ENCODE assay signal across 8 mouse cellular contexts in the genomic region with DNA sequence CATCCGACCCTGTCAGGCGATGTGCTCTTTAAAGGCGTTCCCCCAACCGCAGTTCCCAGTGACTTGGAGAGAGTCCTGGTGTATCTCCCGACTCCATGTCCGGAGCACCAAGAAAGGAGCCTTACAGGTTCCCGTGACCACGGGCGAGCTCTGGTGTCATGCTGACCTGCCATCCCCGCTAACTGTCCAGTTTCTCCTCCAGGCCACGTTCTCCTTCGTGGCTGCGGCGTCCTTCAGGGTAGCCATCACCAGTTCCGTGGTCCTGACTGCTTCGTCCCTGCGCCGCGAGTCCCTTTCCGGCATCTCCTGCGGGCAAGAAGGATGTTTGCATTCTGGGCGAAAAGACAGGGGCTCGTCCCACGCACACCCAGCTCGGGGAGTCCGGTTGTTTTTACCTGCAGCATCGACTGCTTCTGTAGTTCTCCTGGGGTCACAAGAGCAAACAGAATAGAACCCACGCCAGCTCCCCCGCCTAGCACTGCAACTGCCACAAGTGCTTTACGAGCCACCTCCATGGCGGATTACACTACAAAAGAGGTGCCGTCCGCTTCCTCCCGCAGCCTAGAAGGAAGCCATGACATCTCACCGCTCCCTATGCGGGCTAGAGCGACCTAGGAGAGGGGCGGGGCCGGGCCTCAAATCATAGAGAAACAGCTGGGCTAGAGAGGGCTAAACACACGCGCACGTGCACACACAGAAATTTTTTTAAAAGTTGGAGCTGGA. TPM values are rescaled to one million over a fixed set of nuclear protein-coding genes. Genes with fewer than 3 reads are reported as not detected.
DNase-seq lines count a peak whose midpoint lies in the region; ATAC-seq and TF ChIP-seq lines count a peak whose summit lies in the region.

Gene Uqcc3, minus strand, starts transcription at position 613 of the 723 bp plus-strand sequence.

- H3K27ac ChIP-seq in ES-E14 (ENCODE audit: insufficient read depth, low read depth, low read length, poor library complexity, severe bottlenecking) = peak within 1 kb of the TSS; percentile 2
- peak within 1 kb of the TSS; percentile 53 for H3K27ac ChIP-seq in forebrain, embryonic 15.5 days (replicated peaks)
- peak within 1 kb of the TSS; percentile 89 for H3K27ac ChIP-seq in liver, postnatal 0 days (ENCODE audit: low read depth)
- peak within 1 kb of the TSS; percentile 88 for H3K27ac ChIP-seq in neural tube, embryonic 13.5 days (replicated peaks)

- TF ChIP-seq EP300 in liver, postnatal 0 days (IDR thresholded peaks at IDR 0.05; ENCODE audit: low read depth) = no peak

- no peak for TF ChIP-seq CTCF in liver, postnatal 0 days (IDR thresholded peaks at IDR 0.05; ENCODE audit: low read depth)

- intact Hi-C loops in heart, postnatal 14 days (cut with DNase I) = no loop called here

- peak; percentile 97 for ATAC-seq in forebrain, embryonic 15.5 days (replicated peaks)
- peak; percentile 98 for ATAC-seq in liver, postnatal 0 days
- peak; percentile 98 for ATAC-seq in neural tube, embryonic 13.5 days (ENCODE audit: low read depth)

- H3K9ac ChIP-seq in ES-E14 (ENCODE audit: insufficient read depth, low read depth, low read length, poor library complexity, severe bottlenecking) = peak within 1 kb of the TSS; percentile 85
- H3K9ac ChIP-seq in forebrain, embryonic 15.5 days (replicated peaks) = peak within 1 kb of the TSS; percentile 83
- H3K9ac ChIP-seq in liver, postnatal 0 days (replicated peaks) = peak within 1 kb of the TSS; percentile 88
- peak within 1 kb of the TSS; percentile 82 for H3K9ac ChIP-seq in neural tube, embryonic 13.5 days

- peak within 1 kb of the TSS; percentile 80 for H3K4me2 ChIP-seq in forebrain, embryonic 15.5 days (replicated peaks)
- H3K4me2 ChIP-seq in liver, postnatal 0 days (ENCODE audit: low read depth, low read length) = peak within 1 kb of the TSS; percentile 98
- peak within 1 kb of the TSS; percentile 70 for H3K4me2 ChIP-seq in neural tube, embryonic 13.5 days

- H3K4me1 ChIP-seq in ES-E14 (ENCODE audit: control insufficient read depth in 2 of 2, insufficient read depth in 2 of 2, low read length in 2 of 2, poor library complexity in 1 of 2) = 0 out of 4 replicates have a peak, but pooled peaks cover 0 to 3% of the 10 kb centered on the region in 2 experiments
- peaks cover 12% of the 10 kb centered on the region for H3K4me1 ChIP-seq in forebrain, embryonic 15.5 days
- H3K4me1 ChIP-seq in liver, postnatal 0 days (ENCODE audit: insufficient read depth) = peaks cover 10% of the 10 kb centered on the region
- peaks cover 15% of the 10 kb centered on the region for H3K4me1 ChIP-seq in neural tube, embryonic 13.5 days (replicated peaks)

- in situ Hi-C loops in ES-E14 (cut with MboI; ENCODE audit: low sequenced_read_pairs in 2 of 2, unreplicated experiment in 2 of 2) = no loop called here

- peak within 1 kb of the TSS; percentile 82 to 96 for H3K4me3 ChIP-seq in ES-E14 (ENCODE audit: insufficient read depth in 1 of 2, low read depth in 1 of 2, low read length in 2 of 2, poor library complexity in 1 of 2, severe bottlenecking in 1 of 2)
- peak within 1 kb of the TSS; percentile 53 for H3K4me3 ChIP-seq in forebrain, embryonic 15.5 days
- peak within 1 kb of the TSS; percentile 94 for H3K4me3 ChIP-seq in liver, postnatal 0 days (ENCODE audit: low read depth, low read length)
- H3K4me3 ChIP-seq in neural tube, embryonic 13.5 days = peak within 1 kb of the TSS; percentile 83

- H3K9me3 ChIP-seq in ES-E14 (ENCODE audit: control insufficient read depth, insufficient read depth, low read depth, low read length) = no peaks in the 10 kb centered on the region
- no peaks in the 10 kb centered on the region for H3K9me3 ChIP-seq in forebrain, embryonic 15.5 days
- no peaks in the 10 kb centered on the region for H3K9me3 ChIP-seq in liver, postnatal 0 days (ENCODE audit: low read length)
- H3K9me3 ChIP-seq in neural tube, embryonic 13.5 days = no peaks in the 10 kb centered on the region

- DNase-seq in ES-E14 (ENCODE audit: low read depth, low spot score) = no peak
- peak; percentile 88 for DNase-seq in cerebellum, adult 11-12 months
- DNase-seq in heart, postnatal 14 days = peak; percentile 88 to 91
- peak; percentile 89 for DNase-seq in layer of hippocampus, adult 11-12 months (ENCODE audit: low spot score)
- peak; percentile 89 for DNase-seq in liver, postnatal 0 days
- peak; percentile 83 for DNase-seq in telencephalon, adult 2 months (ENCODE audit: low read depth, low spot score)

- H3K36me3 ChIP-seq in ES-E14 (ENCODE audit: control insufficient read depth, insufficient read depth, low read length, poor library complexity, severe bottlenecking) = peaks cover 2% of the 10 kb centered on the region; the same call in 1 of the 2 replicates
- peaks cover 16% of the 10 kb centered on the region for H3K36me3 ChIP-seq in forebrain, embryonic 15.5 days
- peaks cover 15% of the 10 kb centered on the region for H3K36me3 ChIP-seq in liver, postnatal 0 days (replicated peaks; ENCODE audit: insufficient read depth, low read length)
- peaks cover 28% of the 10 kb centered on the region for H3K36me3 ChIP-seq in neural tube, embryonic 13.5 days

- WGBS in forebrain, embryonic 15.5 days = under 1% methylated on average over 42 of the region's 42 CpGs
- WGBS in liver, postnatal 0 days (ENCODE audit: insufficient replicate concordance) = under 1% methylated on average over 42 of the region's 42 CpGs
- under 1% methylated on average over 42 of the region's 42 CpGs for WGBS in neural tube, embryonic 13.5 days

- H3K27me3 ChIP-seq in forebrain, embryonic 15.5 days = no peaks in the 10 kb centered on the region
- H3K27me3 ChIP-seq in liver, postnatal 0 days (ENCODE audit: insufficient read depth, low read length) = no peaks in the 10 kb centered on the region
- H3K27me3 ChIP-seq in neural tube, embryonic 13.5 days = no peaks in the 10 kb centered on the region

TF ChIP-seq in ES-E14, 5 proteins besides CTCF, POLR2A, EP300 and RAD21:
- TF ChIP-seq ZC3H11A (IDR thresholded peaks at IDR 0.05; ENCODE audit: borderline replicate concordance, low read depth, low read length) (no peak), HCFC1 (IDR thresholded peaks at IDR 0.05; ENCODE audit: borderline replicate concordance, insufficient read depth, low read length) (0 out of 2 replicates have a peak, but pooled peaks have one; percentile 41), ZNF384 (IDR thresholded peaks at IDR 0.05; ENCODE audit: low read depth, low read length) (peak; percentile 93), MAFK (IDR thresholded peaks at IDR 0.05; ENCODE audit: insufficient read depth, low read depth, low read length) (no peak), CHD2 (IDR thresholded peaks at IDR 0.05; ENCODE audit: low read depth, low read length) (no peak)

RNA-seq across cellular contexts. Expression of gene Uqcc3, which starts in this region (rescaled TPM):
- 75.3 and 83.4 TPM in 2 replicates for total RNA-seq in ES-E14 (2012; rRNA removed)
- 55.4 and 61.8 TPM in 2 replicates for polyA plus RNA-seq in forebrain, embryonic 15.5 days (2015; fragmentation: Nextera tagmentation; extraction: Ambion mirVana)
- total RNA-seq in heart, postnatal 14 days (2021) = 10 to 100 TPM; 53.3 to 53.8 TPM
- 48.6 and 52.6 TPM in 2 replicates for polyA plus RNA-seq in liver, postnatal 0 days (2015; fragmentation: Nextera tagmentation; extraction: Ambion mirVana)
- 69.0 and 73.5 TPM in 2 replicates for polyA plus RNA-seq in neural tube, embryonic 13.5 days (2015; fragmentation: Nextera tagmentation; extraction: Ambion mirVana)

Comparison
In these comparisons a context has a peak if more than half of its experiments do, and no peak if none do; other contexts are left out.
1. H3K27ac ChIP-seq: peak in every context shown above with its lines; median percentile 89 in liver, postnatal 0 days; 88 in neural tube, embryonic 13.5 days; 53 in forebrain, embryonic 15.5 days; 2 in ES-E14.